Comparison of ENCODE assay signal across 9 mouse cellular contexts in the genomic region with DNA sequence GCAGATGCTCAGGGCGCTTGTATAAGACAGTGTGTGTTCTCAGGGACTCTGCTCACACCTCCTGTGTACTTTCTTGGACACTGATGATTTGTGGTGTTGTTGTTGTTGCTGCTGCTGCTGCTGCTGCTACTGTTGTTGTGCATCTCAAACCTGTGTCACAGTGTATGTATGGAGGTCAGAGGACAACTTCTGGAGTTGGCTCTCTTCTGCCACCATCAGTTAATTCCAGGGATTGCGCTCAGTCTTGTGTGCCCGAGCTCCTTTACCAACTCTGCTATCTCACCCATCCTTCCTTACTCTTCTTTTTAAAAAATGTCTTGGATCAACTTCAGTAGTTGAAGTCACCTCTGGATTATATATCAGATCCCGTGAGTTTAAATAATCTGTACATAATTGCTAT. TPM values are rescaled to one million over a fixed set of nuclear protein-coding genes. Genes with fewer than 3 reads are reported as not detected.
DNase-seq lines count a peak whose midpoint lies in the region; ATAC-seq and TF ChIP-seq lines count a peak whose summit lies in the region.
"Had no signal": no experiment of that assay in that cellular context is flagged by ENCODE, and none has a peak within 500 bp of the region (broad histone marks: within the 10 kb centered on the region; RNA-seq: fewer than 3 reads in every experiment).

No protein-coding gene starts in this region.

- no peak overlapping the region for H3K27ac ChIP-seq in intestine, postnatal 0 days (ENCODE audit: low read depth, low read length)
- no peak overlapping the region for H3K27ac ChIP-seq in intestine, embryonic 15.5 days
- H3K27ac ChIP-seq: embryonic facial prominence, embryonic 15.5 days had no signal

- H3K4me2 ChIP-seq in intestine, postnatal 0 days (replicated peaks; ENCODE audit: low read depth): no peak overlapping the region
- H3K4me2 ChIP-seq in intestine, embryonic 15.5 days (replicated peaks): no peak overlapping the region
- H3K4me2 ChIP-seq: embryonic facial prominence, embryonic 15.5 days had no signal

- H3K79me3 ChIP-seq in C2C12 (ENCODE audit: low read depth): no peaks in the 10 kb centered on the region

- 0 out of 2 replicates have a peak, but pooled peaks cover 2% of the 10 kb centered on the region for H3K4me1 ChIP-seq in intestine, postnatal 0 days (replicated peaks; ENCODE audit: control insufficient read depth, insufficient read depth, low read length)
- H3K4me1 ChIP-seq in intestine, embryonic 15.5 days (replicated peaks): no peaks in the 10 kb centered on the region

- H3K4me3 ChIP-seq in intestine, postnatal 0 days (ENCODE audit: low read depth, low read length): no peak overlapping the region
- no peak overlapping the region for H3K4me3 ChIP-seq in intestine, embryonic 15.5 days (replicated peaks)
- no peak overlapping the region for H3K4me3 ChIP-seq in C2C12 (ENCODE audit: insufficient read depth, poor library complexity, severe bottlenecking)
- H3K4me3 ChIP-seq: embryonic facial prominence, embryonic 15.5 days had no signal

- no peak overlapping the region for H3ac ChIP-seq in C2C12 (ENCODE audit: control insufficient read depth, insufficient read length, low read depth)

- no peak overlapping the region for H3K9ac ChIP-seq in intestine, postnatal 0 days (ENCODE audit: low read depth, low read length)
- no peak overlapping the region for H3K9ac ChIP-seq in intestine, embryonic 15.5 days
- H3K9ac ChIP-seq: embryonic facial prominence, embryonic 15.5 days had no signal

- WGBS in intestine, postnatal 0 days: 67% methylated on average over 4 of the region's 4 CpGs
- WGBS in intestine, embryonic 15.5 days: 69% methylated on average over 4 of the region's 4 CpGs

- no peaks in the 10 kb centered on the region for H3K79me2 ChIP-seq in C2C12 (ENCODE audit: control insufficient read depth, insufficient read depth)

- H3K27me3 ChIP-seq in intestine, postnatal 0 days (replicated peaks; ENCODE audit: control insufficient read depth, insufficient read depth, low read length): no peaks in the 10 kb centered on the region
- H3K27me3 ChIP-seq in intestine, embryonic 15.5 days (replicated peaks): no peaks in the 10 kb centered on the region
- H3K27me3 ChIP-seq in C2C12 (ENCODE audit: control insufficient read depth, insufficient read depth, insufficient read length): no peaks in the 10 kb centered on the region
- H3K27me3 ChIP-seq: embryonic facial prominence, embryonic 15.5 days had no signal

- peak; percentile 86 for TF ChIP-seq CTCF in intestine, postnatal 0 days (IDR thresholded peaks at IDR 0.05; ENCODE audit: low read depth)
- TF ChIP-seq CTCF in C2C12 (IDR thresholded peaks at IDR 0.05; ENCODE audit: control insufficient read depth, insufficient read depth, insufficient read length): peak; percentile 4

- no peak for ATAC-seq in intestine, postnatal 0 days
- ATAC-seq in intestine, embryonic 15.5 days: no peak
- ATAC-seq in activated CD4-positive, CD25-positive, alpha-beta regulatory T cell, adult 4 months: peak; percentile 85
- ATAC-seq in common myeloid progenitor, adult 5-6 weeks (replicated peaks; ENCODE audit: low read depth, poor library complexity, severe bottlenecking): peak; percentile 85
- peak; percentile 80 for ATAC-seq in megakaryocyte-erythroid progenitor cell, adult 5-6 weeks (replicated peaks; ENCODE audit: low FRiP score, low TSS enrichment, poor library complexity, severe bottlenecking)

- no peaks in the 10 kb centered on the region for H3K9me3 ChIP-seq in intestine, postnatal 0 days (ENCODE audit: control insufficient read depth)
- H3K9me3 ChIP-seq in intestine, embryonic 15.5 days: no peaks in the 10 kb centered on the region
- H3K9me3 ChIP-seq: embryonic facial prominence, embryonic 15.5 days had no signal

- peak; percentile 14 for DNase-seq in hindlimb bud, embryonic 11.5 days (ENCODE audit: extremely low spot score, low read depth, low spot score)
- DNase-seq in thymus, postnatal 4 days: peak; percentile 83

- H3K36me3 ChIP-seq in intestine, postnatal 0 days (ENCODE audit: control insufficient read depth, insufficient read depth): peaks cover 15% of the 10 kb centered on the region
- no peaks in the 10 kb centered on the region for H3K36me3 ChIP-seq in intestine, embryonic 15.5 days
- H3K36me3 ChIP-seq in C2C12 (ENCODE audit: control insufficient read depth, insufficient read depth): no peaks in the 10 kb centered on the region

TF ChIP-seq in C2C12, 6 proteins besides CTCF, POLR2A, EP300 and RAD21:
- no peak for TF ChIP-seq FOSL1 (IDR thresholded peaks at IDR 0.05; ENCODE audit: insufficient read depth, low read length, poor library complexity, severe bottlenecking)
- TF ChIP-seq MYOD1 (IDR thresholded peaks at IDR 0.05; ENCODE audit: control insufficient read depth, insufficient read length, low read depth): no peak
- no peak for TF ChIP-seq MAX (IDR thresholded peaks at IDR 0.05)
- no peak for TF ChIP-seq MYOG (IDR thresholded peaks at IDR 0.05; ENCODE audit: control insufficient read depth, extremely low read depth, insufficient read length)
- no peak for TF ChIP-seq USF1 (IDR thresholded peaks at IDR 0.05; ENCODE audit: low read depth)

RNA-seq across cellular contexts. Expression of gene Sccpdh, which starts 43.7 kb away (rescaled TPM):
- 111 and 113 TPM in 2 replicates for polyA plus RNA-seq in intestine, postnatal 0 days (2015; fragmentation: Nextera tagmentation; extraction: Ambion mirVana)
- 45.1 and 51.8 TPM in 2 replicates for polyA plus RNA-seq in intestine, embryonic 15.5 days (2015; fragmentation: Nextera tagmentation; extraction: Ambion mirVana)
- 19.1 TPM for polyA plus RNA-seq in C2C12 (2012; fragmentation: generic; extraction: Trizol)
- polyA plus RNA-seq in activated CD4-positive, CD25-positive, alpha-beta regulatory T cell, adult 4 months (2017; shearing (Covaris generic)): 1 to 10 TPM; 5.9 to 7.6 TPM
- total RNA-seq in common myeloid progenitor, adult 5-6 weeks (2017): 29.9 and 38.1 TPM in 2 replicates
- 1.4 and 5.1 TPM in 2 replicates for total RNA-seq in megakaryocyte-erythroid progenitor cell, adult 5-6 weeks (2014; fragmentation: Nextera tagmentation)
- 13.2 and 26.4 TPM in 2 replicates for total RNA-seq in megakaryocyte-erythroid progenitor cell, adult 5-6 weeks (2017)

Comparison
In these comparisons a context has a peak if more than half of its experiments do, and no peak if none do; other contexts are left out.
1. ATAC-seq: peak in activated CD4-positive, CD25-positive, alpha-beta regulatory T cell, adult 4 months (single experiment), common myeloid progenitor, adult 5-6 weeks (single experiment) and megakaryocyte-erythroid progenitor cell, adult 5-6 weeks (single experiment); none in intestine, postnatal 0 days (single experiment) and intestine, embryonic 15.5 days (single experiment).